Comparison of ENCODE assay signal across 9 mouse cellular contexts in genomic region chr15:88651019-88651418, GRCm38 (mm10). TPM values are rescaled to one million over a fixed set of nuclear protein-coding genes. Genes with fewer than 3 reads are reported as not detected.
A peak's percentile ranks its signal among the peaks of the same experiment; 100 is the strongest.
DNase-seq lines count a peak whose midpoint lies in the region; ATAC-seq and TF ChIP-seq lines count a peak whose summit lies in the region.
"Had no signal": no experiment of that assay in that cellular context is flagged by ENCODE, and none has a peak within 500 bp of the region (broad histone marks: within the 10 kb centered on the region; RNA-seq: fewer than 3 reads in every experiment).

No protein-coding gene starts in this region.

- H3K4me2 ChIP-seq in lung, postnatal 0 days (replicated peaks; ENCODE audit: low read depth, low read length): no peak overlapping the region
- H3K4me2 ChIP-seq: heart, embryonic 15.5 days had no signal

- H3K9me3 ChIP-seq in E14TG2a.4 (ENCODE audit: low read length): no peaks in the 10 kb centered on the region
- no peaks in the 10 kb centered on the region for H3K9me3 ChIP-seq in lung, postnatal 0 days (ENCODE audit: low read length)
- H3K9me3 ChIP-seq: heart, embryonic 15.5 days had no signal

- H3K27ac ChIP-seq in lung, postnatal 0 days (ENCODE audit: low read length): no peak overlapping the region
- H3K27ac ChIP-seq: heart, embryonic 15.5 days had no signal

- ATAC-seq in lung, postnatal 0 days: no peak

- no peaks in the 10 kb centered on the region for H3K4me1 ChIP-seq in E14TG2a.4 (replicated peaks; ENCODE audit: low read depth, low read length)
- no peaks in the 10 kb centered on the region for H3K4me1 ChIP-seq in lung, postnatal 0 days (ENCODE audit: insufficient read depth, low read depth, low read length)
- H3K4me1 ChIP-seq: heart, embryonic 15.5 days had no signal

- DNase-seq in adipocyte (ENCODE audit: low spot score): peak; percentile 46
- peak; percentile 90 to 92 for DNase-seq in cerebellum, postnatal 36 days
- peak; percentile 59 for DNase-seq in gastrocnemius, postnatal 10 days
- DNase-seq in layer of hippocampus, adult 18-20 months (ENCODE audit: low spot score in 2 of 2): peak; percentile 64 to 84
- peak; percentile 37 for DNase-seq in lung, postnatal 0 days (ENCODE audit: low spot score)
- peak; percentile 76 for DNase-seq in retina, postnatal 7 days (ENCODE audit: low read depth, low spot score)
- peak; percentile 42 for DNase-seq in yolk sac, embryonic 10.5 days (ENCODE audit: low spot score)

- H3K4me3 ChIP-seq in E14TG2a.4 (replicated peaks; ENCODE audit: low read length): no peak overlapping the region
- H3K4me3 ChIP-seq in lung, postnatal 0 days (ENCODE audit: low read depth, low read length): no peak overlapping the region
- H3K4me3 ChIP-seq: heart, embryonic 15.5 days had no signal

- 24% methylated on average over 13 of the region's 13 CpGs for WGBS in lung, postnatal 0 days

- TF ChIP-seq EP300 in lung, postnatal 0 days (IDR thresholded peaks at IDR 0.05): no peak

- H3K27me3 ChIP-seq in E14TG2a.4 (ENCODE audit: insufficient read depth, low read length): peaks cover 26% of the 10 kb centered on the region
- H3K27me3 ChIP-seq in lung, postnatal 0 days (replicated peaks; ENCODE audit: insufficient read depth, low read length): no peaks in the 10 kb centered on the region

- H3K9ac ChIP-seq in lung, postnatal 0 days (replicated peaks; ENCODE audit: low read depth): no peak overlapping the region
- H3K9ac ChIP-seq: heart, embryonic 15.5 days had no signal

- peak; percentile 93 for TF ChIP-seq CTCF in E14TG2a.4 (conservative IDR thresholded peaks at IDR 0.05; ENCODE audit: low read length)
- peak; percentile 83 for TF ChIP-seq CTCF in lung, postnatal 0 days (IDR thresholded peaks at IDR 0.05)

- H3K36me3 ChIP-seq in E14TG2a.4 (ENCODE audit: insufficient read depth, low read length): no peaks in the 10 kb centered on the region
- no peaks in the 10 kb centered on the region for H3K36me3 ChIP-seq in lung, postnatal 0 days (ENCODE audit: insufficient read depth, low read length)
- H3K36me3 ChIP-seq: heart, embryonic 15.5 days had no signal

RNA-seq across cellular contexts. Expression of gene Zdhhc25, which starts 50.9 kb away (rescaled TPM):
- total RNA-seq in gastrocnemius, postnatal 10 days (2021): not detected
- total RNA-seq in layer of hippocampus, adult 18-20 months (2021): not detected
- polyA plus RNA-seq in lung, postnatal 0 days (2015; fragmentation: Nextera tagmentation; extraction: Ambion mirVana): not detected in 2 replicates
- polyA plus RNA-seq: heart, embryonic 15.5 days had no signal

Comparison
In these comparisons a context has a peak if more than half of its experiments do, and no peak if none do; other contexts are left out.
1. DNase-seq: peak in every context shown above with its lines; median percentile 91 in cerebellum, postnatal 36 days; 76 in retina, postnatal 7 days; 74 in layer of hippocampus, adult 18-20 months; 59 in gastrocnemius, postnatal 10 days; 46 in adipocyte; 42 in yolk sac, embryonic 10.5 days; 37 in lung, postnatal 0 days.